Mouse (Mus musculus): ENCODE measurements around the gene Bpi.

- TF ChIP-seq CTCF (conservative IDR thresholded peaks at IDR 0.05; ENCODE audit: low read length) (no peak), POU5F1 (IDR thresholded peaks at IDR 0.05; ENCODE audit: borderline replicate concordance, low read length) (no peak)
These were observed 4.1 kb upstream of the Bpi start for GRCm38 (mm10) chr2:158253806-158254205.

Measured in E14TG2a.4 (cell line).